Mouse (Mus musculus) mouse trophoblast stem cell (cell line): ENCODE results near the gene AI597479.

Source experiments
- in situ Hi-C, 2 experiments: fragments of 300-500 bp; cut with MseI, MboI; formaldehyde crosslinking; loops; 2 replicates in 1 of 2; 3 replicates in 1 of 2; pipeline ENCODE4 v1.15.1; 2025

Gene AI597479

GRCm38 (mm10) chr1:43157907-43158306, 59.4 kb downstream of the AI597479 start:
- in situ Hi-C loops, result no loop called here

GRCm38 (mm10) chr1:43159429-43159828, 60.9 kb downstream of the AI597479 start:
- in situ Hi-C loops, result no loop called here

DNA sequence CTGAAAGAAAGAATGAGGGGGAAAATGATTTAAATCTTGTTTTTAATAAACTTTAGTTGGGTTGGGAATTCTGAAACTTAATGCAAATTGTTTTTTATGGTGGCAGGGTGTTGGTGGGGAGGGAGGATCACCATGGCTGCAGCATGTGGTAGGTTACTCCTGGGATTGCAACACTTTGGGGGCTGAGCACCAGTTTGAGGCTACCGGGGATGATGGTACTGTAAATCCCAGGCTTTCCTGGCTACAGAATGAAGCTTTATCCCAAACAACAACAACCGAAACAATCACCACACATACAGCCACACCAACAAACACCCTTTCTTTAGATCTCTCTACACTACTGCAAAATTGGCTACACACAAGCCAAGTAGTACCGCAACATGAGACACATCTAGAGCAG, 63.9 kb downstream of the AI597479 start:
- in situ Hi-C loops, result no loop called here

- in situ Hi-C loops, result no loop called here
These were observed 64.6 kb downstream of the AI597479 start for GRCm38 (mm10) chr1:43163084-43163466.

DNA sequence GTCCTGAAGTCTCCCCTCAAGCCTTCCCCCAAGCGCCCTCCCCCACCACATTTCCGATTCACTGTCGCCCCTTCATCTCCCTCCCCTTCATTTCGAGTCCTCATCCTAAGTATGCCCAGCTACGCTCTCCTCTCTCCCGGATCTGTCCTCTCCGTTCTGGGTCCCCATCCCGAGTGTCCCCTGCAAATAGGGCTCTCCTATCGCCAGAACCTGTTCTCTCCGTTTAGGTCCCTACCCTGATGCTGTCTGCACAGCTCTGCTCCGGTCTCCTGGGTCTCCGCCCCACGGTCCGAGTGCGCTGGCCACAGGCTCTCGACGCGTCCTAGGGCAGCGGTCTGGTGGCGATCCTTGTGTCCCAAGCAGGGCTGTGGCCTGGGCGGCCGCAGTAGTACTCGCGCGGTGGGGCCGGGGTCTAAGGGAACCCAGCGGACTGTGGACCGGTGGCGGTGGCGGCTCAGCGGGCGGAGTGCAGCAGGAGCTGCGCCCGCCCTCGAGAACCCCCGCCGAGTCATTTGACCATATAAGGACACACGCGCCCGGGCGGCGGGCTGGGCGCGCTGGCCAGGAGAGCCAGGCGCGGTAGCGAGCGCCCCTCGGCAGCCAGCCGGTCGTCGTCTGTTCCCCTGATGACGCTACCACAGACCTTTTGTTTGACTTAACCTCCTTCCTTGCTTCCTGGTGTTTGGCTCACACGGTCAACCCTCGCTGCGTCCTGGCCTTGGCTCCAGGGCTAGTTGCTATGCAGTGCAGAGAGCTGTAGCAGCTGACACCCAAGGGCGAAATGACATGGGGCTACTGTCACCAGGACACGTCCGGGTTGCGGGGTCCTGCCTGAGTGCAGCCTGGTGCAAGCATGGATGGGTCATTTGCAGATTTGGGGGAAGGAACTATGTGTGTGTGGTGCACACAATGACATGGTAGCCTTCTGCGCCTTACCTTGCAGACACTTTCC, 65.2 kb downstream of the AI597479 start:
- in situ Hi-C loops, result no loop called here

DNA sequence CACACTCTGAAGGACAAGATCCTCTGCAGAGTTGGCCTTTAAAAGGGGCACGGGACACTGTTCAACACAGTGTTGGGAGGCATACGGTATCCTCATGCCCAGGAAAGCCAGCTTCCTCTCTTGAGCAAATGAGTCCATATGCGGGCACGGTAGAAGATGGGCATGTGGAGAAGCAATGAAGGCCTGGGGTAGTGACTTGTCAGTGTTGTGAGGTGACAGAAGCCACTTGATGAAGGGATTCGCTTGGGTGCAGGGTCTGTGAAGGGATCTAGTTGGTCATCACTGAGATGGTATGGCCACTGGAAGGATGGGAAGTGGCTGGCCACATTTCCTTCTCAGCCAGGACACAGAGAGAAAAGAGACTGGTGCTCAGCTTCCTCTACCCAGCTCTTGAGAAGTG, 66.1 kb downstream of the AI597479 start:
- in situ Hi-C loops, result no loop called here
